Mouse (Mus musculus) midbrain, embryonic 14.5 days (tissue): Measurements from ENCODE around the gene Tmem50b. TPM values are rescaled to one million over a fixed set of nuclear protein-coding genes. Genes with fewer than 3 reads are reported as not detected.
"Not testable (repeated sequence)": the region's sequence is repeated elsewhere in the genome, so short reads cannot be mapped to it uniquely, and the experiment has no call there.

Source experiments
- ATAC-seq: fragments of 200-750 bp; cut with Nextera tagmentation; 2 replicates; pipeline ENCODE4 v1.8.0; 2017; ENCODE audit warnings: moderate number of reproducible peaks, moderate library complexity; ENCODE audit not compliant: low FRiP score, low TSS enrichment
- DNase-seq: peaks from one replicate; pipeline ENCODE4 v3.0.0-alpha.2; 2015
- H3K27ac ChIP-seq: fragments of 300-500 bp; sonication (generic); replicated peaks from 2 replicates; pipeline ENCODE4 v1.5.1; 2014; ENCODE audit warnings: mild to moderate bottlenecking, low read depth, low read length, moderate library complexity
- H3K27me3 ChIP-seq: fragments of 300-500 bp; sonication (generic); 2 replicates; pipeline ENCODE4 v1.6.1; 2014; ENCODE audit warnings: low read length, control low read depth, mixed read lengths; ENCODE audit not compliant: control insufficient read depth, insufficient read depth
- H3K36me3 ChIP-seq: fragments of 300-500 bp; sonication (generic); 2 replicates; pipeline ENCODE4 v1.6.1; 2014; ENCODE audit warnings: low read length, control low read depth; ENCODE audit not compliant: control insufficient read depth, insufficient read depth
- H3K4me1 ChIP-seq: fragments of 300-500 bp; sonication (generic); 2 replicates; pipeline ENCODE4 v1.6.1; 2014; ENCODE audit warnings: mild to moderate bottlenecking, antibody characterized with exemption, low read length, control low read depth; ENCODE audit not compliant: control insufficient read depth, insufficient read depth
- H3K4me2 ChIP-seq: fragments of 300-500 bp; sonication (generic); 2 replicates; pipeline ENCODE4 v1.6.1; 2014; ENCODE audit warnings: mild to moderate bottlenecking, low read length, moderate library complexity
- H3K4me3 ChIP-seq: fragments of 300-500 bp; sonication (generic); replicated peaks from 2 replicates; pipeline ENCODE4 v1.5.1; 2014; ENCODE audit warnings: low read depth, low read length
- H3K9ac ChIP-seq: fragments of 300-500 bp; sonication (generic); replicated peaks from 2 replicates; pipeline ENCODE4 v1.6.1; 2014; ENCODE audit warnings: mild to moderate bottlenecking, low read length, moderate library complexity
- H3K9me3 ChIP-seq: fragments of 300-500 bp; sonication (generic); 2 replicates; pipeline ENCODE4 v1.6.1; 2016; ENCODE audit warnings: low read length, control low read depth, mixed read lengths; ENCODE audit not compliant: control insufficient read depth
- WGBS: fragments of 180-500 bp; shearing (Covaris S2); extraction: QIAGEN DNeasy Blood & Tissue Kit; methylation state at CpG from one replicate; pipeline ENCODE4 v1.1.7; 2014; 5-methylcytosine and 5-hydroxymethylcytosine counted together
- polyA plus RNA-seq: library from polyadenylated mRNA; unstranded; fragments of >200 nt; fragmentation: Nextera tagmentation; extraction: Ambion mirVana; gene quantifications from 2 replicates; pipeline ENCODE4 v1.2.1, GENCODE M21; 2014

The Tmem50b gene
- polyA plus RNA-seq: 72.3 and 77.8 TPM in 2 replicates

DNA sequence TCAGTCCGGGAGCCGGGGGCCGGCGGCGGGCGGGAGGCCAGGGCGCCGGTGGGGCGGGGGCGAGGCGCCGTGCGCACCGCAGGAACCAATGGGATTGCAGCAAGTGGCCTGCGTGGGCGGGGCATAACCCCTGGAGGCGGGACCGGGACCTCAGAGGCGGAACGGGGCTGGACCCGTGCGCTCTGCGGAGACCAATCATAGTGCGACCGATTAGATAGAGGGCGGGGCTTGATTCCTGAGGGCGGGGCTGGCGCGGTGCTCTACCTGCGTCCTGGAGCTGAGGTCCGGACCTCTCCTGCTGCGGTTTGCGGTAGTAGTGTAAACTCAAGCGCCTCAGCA lies at the start of gene Tmem50b:
Gene Tmem50b (minus strand): TSS at position 129 of the 339 bp plus-strand sequence.
- peaks cover 9% of the 10 kb centered on the region; the same call in 1 of the 2 replicates for H3K4me1 ChIP-seq
- peak; percentile 98 for DNase-seq
- peak within 1 kb of the TSS; percentile 84 for H3K9ac ChIP-seq
- under 1% methylated on average over 34 of the region's 34 CpGs for WGBS
- no peaks in the 10 kb centered on the region for H3K36me3 ChIP-seq
- H3K4me2 ChIP-seq: peak within 1 kb of the TSS; percentile 82
- peak within 1 kb of the TSS; percentile 79 for H3K4me3 ChIP-seq
- peak; percentile 100 for ATAC-seq
- peak within 1 kb of the TSS; percentile 79 for H3K27ac ChIP-seq
- H3K9me3 ChIP-seq: no peaks in the 10 kb centered on the region
- peaks cover 3% of the 10 kb centered on the region; the same call in 1 of the 2 replicates for H3K27me3 ChIP-seq

DNA sequence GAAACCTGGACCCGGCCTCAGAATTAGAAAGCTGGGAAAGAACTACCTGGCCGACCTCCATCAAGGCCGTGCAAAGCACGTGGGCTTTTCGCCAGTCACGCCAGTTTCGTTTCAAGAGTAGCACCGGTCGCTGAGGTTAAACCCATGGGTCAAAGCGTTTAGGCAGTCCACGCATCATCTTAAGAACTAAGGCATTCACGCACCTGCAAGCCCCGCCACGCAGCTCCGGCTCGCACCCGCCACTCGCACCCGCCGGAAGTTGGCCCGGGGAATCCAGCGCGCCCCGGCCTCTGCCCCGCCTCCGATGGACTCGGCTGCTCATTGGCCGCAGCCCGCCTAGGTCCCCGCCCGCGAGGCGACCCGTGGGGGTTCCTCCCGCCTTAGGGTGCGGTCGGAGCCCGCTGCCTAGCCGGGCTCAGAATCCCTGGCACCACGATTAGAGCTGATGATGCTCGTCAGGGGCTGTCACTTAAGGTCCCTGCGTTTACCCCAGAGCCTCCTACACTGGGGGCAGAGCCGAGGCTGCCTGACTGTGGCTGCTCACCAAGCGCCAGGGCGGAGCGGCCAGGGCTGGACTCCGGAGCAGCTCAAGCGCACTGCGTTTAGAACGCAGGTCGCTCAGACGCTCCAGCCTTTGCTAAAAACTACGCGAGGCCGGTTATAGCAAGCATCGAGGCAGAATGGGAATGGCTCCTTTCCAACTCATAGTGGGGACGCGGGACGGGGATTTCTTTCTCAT lies 49.2 kb upstream of the Tmem50b start, which contains the start of gene Gart:
Gene Gart (minus strand): TSS at position 272 of the 739 bp plus-strand sequence.
- no peaks in the 10 kb centered on the region for H3K27me3 ChIP-seq
- ATAC-seq (peak; percentile 87), DNase-seq (peak; percentile 95)
- H3K4me3 ChIP-seq: peak within 1 kb of the TSS; percentile 61
- H3K9me3 ChIP-seq: no peaks in the 10 kb centered on the region
- H3K4me1 ChIP-seq: peaks cover 17% of the 10 kb centered on the region
- H3K9ac ChIP-seq: peak within 1 kb of the TSS; percentile 84
- peak within 1 kb of the TSS; percentile 97 for H3K27ac ChIP-seq
- WGBS: under 1% methylated on average over 59 of the region's 59 CpGs
- peak within 1 kb of the TSS; percentile 98 for H3K4me2 ChIP-seq
- peaks cover 15% of the 10 kb centered on the region for H3K36me3 ChIP-seq

DNA sequence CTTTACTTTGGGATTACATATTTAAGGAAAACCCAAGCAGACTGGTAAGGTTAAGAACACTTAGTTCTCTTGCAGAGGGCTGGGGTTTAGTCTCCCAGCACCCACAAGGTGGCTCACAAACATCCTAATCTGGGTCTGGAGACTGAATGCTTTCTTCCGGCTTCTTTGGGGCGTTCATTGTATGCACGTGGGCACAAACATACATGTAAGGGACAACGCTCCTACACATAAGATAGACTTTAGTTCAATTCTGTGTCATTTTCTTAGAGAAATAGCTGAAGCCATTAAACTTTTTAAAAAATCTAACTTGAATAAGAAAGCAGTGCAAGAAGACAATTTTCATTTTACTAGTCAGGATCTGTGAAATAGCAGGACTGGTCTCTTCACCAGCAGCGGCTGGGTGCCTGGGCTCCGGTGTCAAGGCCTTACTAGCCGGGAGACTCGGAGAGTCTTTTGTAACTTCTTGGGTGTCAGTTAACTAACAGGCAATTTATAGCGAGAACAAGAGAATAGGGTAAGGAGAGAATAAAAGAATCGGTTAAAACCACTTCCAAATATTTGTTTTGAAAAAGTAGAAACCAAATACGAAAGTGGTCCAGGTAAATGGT lies 48.5 kb upstream of the Tmem50b start:
- peak overlapping the region; percentile 98 for H3K4me2 ChIP-seq
- H3K36me3 ChIP-seq: peaks cover 18% of the 10 kb centered on the region
- H3K4me3 ChIP-seq: peak overlapping the region; percentile 61
- H3K27ac ChIP-seq: 0 out of 2 replicates have a peak overlapping the region, but pooled peaks have one; percentile 32
- no peaks in the 10 kb centered on the region for H3K27me3 ChIP-seq
- peak overlapping the region; percentile 76 for H3K9ac ChIP-seq
- under 1% methylated on average over 11 of the region's 11 CpGs for WGBS
- ATAC-seq: no peak
- H3K9me3 ChIP-seq: no peaks in the 10 kb centered on the region
- peak; percentile 33 for DNase-seq
- peaks cover 17% of the 10 kb centered on the region for H3K4me1 ChIP-seq

DNA sequence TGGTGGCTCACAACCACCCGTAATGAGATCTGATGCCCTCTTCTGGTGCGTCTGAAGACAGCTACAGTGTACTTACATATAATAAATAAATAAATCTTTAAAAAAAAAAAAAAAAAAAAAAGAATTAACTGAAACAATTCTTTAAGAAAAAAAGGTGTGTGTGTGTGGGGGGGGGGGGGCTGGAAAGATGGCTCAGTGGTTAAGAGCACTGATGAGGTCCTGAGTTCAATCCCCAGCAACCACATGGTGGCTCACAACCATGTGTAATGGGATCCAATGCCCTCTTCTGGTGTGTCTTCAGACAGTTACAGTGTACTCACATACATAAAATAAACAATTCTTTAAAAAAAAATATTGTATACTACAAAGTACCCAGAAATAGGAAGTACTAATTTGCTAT lies 47.8 kb upstream of the Tmem50b start:
- no CpG with 5 or more reads among the region's 2 CpGs for WGBS
- Histone ChIP-seq H3K36me3 (peaks cover 23% of the 10 kb centered on the region), H3K4me1 (peaks cover 17% of the 10 kb centered on the region)
- not testable (repeated sequence) for ATAC-seq, H3K27ac ChIP-seq, H3K9ac ChIP-seq, DNase-seq, H3K4me2 ChIP-seq, H3K4me3 ChIP-seq, H3K27me3 ChIP-seq, H3K9me3 ChIP-seq

DNA sequence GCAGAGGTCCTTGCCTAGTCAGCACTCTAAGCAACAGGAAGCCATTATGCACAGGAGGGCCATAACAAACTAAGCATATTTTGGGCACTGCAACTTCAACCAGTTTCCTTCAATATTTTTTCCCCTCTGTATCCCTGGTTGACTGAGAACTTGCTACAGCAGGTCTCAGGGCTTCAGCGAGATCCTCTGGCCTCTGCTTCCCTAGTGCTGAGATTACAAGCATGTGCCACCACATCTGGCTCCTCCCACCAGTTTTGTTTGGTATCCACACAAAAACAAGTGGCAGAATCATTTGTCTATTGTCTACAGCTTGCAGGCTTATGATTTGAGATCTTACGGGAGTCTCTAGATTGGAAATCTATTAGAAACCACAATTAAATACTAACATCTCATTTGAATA lies 47.3 kb upstream of the Tmem50b start:
- H3K4me2 ChIP-seq: no peak overlapping the region
- H3K4me3 ChIP-seq: no peak overlapping the region
- WGBS: 90% methylated on average over 2 of the region's 2 CpGs
- no peaks in the 10 kb centered on the region for H3K9me3 ChIP-seq
- H3K9ac ChIP-seq: no peak overlapping the region
- DNase-seq (no peak), ATAC-seq (no peak)
- no peaks in the 10 kb centered on the region for H3K27me3 ChIP-seq
- peaks cover 14% of the 10 kb centered on the region for H3K4me1 ChIP-seq
- no peak overlapping the region for H3K27ac ChIP-seq
- H3K36me3 ChIP-seq: peaks cover 28% of the 10 kb centered on the region

DNA sequence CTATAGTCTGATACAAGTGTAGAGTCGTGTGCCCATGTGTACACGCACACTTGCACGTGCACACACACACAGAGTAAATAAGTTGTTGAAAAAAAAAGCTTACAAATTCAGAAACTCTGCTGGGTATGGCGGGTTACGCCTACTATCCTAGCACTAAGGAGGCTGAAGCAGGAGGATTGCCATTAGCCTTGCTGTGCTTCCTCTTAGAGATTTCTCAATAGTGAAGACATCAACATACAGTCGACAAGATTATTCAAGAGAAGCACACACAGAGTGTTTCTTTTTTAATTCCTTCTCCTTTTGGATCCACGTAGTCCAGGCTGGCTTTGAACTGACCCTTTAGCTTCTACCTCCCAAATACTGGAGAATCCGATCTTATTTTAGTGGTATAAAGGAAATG lies 42.6 kb upstream of the Tmem50b start:
- no peak overlapping the region for H3K4me2 ChIP-seq
- H3K27ac ChIP-seq: no peak overlapping the region
- peaks cover 73% of the 10 kb centered on the region for H3K36me3 ChIP-seq
- H3K27me3 ChIP-seq: no peaks in the 10 kb centered on the region
- H3K4me1 ChIP-seq: no peaks in the 10 kb centered on the region
- DNase-seq: no peak
- H3K4me3 ChIP-seq: no peak overlapping the region
- ATAC-seq: no peak
- WGBS: 95% methylated on average over 8 of the region's 8 CpGs
- no peaks in the 10 kb centered on the region for H3K9me3 ChIP-seq
- H3K9ac ChIP-seq: no peak overlapping the region

DNA sequence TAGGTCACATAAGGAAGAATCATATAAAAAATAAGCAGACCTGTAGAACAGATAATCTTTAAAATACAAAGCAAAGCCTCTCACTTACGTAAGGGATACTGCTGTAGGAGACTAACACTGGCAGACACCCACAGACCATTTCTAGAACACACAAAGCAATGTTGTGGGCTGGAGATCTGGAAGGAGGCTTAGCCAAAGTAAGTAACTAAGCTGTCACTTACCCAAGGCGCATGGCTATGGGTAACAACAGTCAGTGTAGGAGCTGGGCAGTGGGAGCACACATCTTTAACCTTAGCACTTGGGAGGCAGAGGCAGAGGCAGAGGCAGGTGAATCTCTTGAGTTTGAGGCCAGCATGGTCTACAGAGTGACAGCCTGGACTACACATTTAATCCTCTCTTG lies 42.0 kb upstream of the Tmem50b start:
- Histone ChIP-seq H3K36me3 (peaks cover 76% of the 10 kb centered on the region), H3K27me3 (no peaks in the 10 kb centered on the region)
- no peak for DNase-seq

DNA sequence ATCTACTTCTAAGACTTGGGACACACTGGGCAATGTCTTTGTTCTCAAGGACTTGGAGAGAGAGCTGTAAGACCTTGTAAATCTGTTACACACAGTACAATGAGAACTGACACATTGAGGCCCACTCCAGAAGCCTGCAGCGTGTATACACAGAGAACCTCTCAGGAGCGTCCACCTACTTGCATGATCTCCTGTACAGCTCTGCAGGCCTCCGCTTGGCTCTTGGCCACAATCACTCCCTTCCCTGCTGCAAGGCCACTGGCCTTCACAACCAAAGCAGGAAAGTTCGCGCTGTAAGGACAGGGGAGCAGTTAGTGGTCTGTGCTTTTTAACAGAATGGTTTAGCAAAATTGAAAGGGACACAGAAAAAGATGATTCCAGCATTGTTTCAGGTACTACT lies 41.6 kb upstream of the Tmem50b start:
- Histone ChIP-seq H3K4me1 (no peaks in the 10 kb centered on the region), H3K4me3 (no peak overlapping the region), H3K9me3 (no peaks in the 10 kb centered on the region), H3K27me3 (no peaks in the 10 kb centered on the region), H3K9ac (no peak overlapping the region), H3K27ac (no peak overlapping the region), H3K4me2 (no peak overlapping the region), H3K36me3 (peaks cover 76% of the 10 kb centered on the region)
- DNase-seq (no peak), ATAC-seq (no peak)
- 95% methylated on average over 5 of the region's 5 CpGs for WGBS

More for the DNA sequence above, 42.0 kb upstream of the Tmem50b start:
- Histone ChIP-seq H3K4me2 (no peak overlapping the region), H3K27ac (no peak overlapping the region), H3K4me3 (no peak overlapping the region), H3K9me3 (no peaks in the 10 kb centered on the region), H3K9ac (no peak overlapping the region), H3K4me1 (no peaks in the 10 kb centered on the region)
- 96% methylated on average over 2 of the region's 2 CpGs for WGBS
- ATAC-seq: no peak

DNA sequence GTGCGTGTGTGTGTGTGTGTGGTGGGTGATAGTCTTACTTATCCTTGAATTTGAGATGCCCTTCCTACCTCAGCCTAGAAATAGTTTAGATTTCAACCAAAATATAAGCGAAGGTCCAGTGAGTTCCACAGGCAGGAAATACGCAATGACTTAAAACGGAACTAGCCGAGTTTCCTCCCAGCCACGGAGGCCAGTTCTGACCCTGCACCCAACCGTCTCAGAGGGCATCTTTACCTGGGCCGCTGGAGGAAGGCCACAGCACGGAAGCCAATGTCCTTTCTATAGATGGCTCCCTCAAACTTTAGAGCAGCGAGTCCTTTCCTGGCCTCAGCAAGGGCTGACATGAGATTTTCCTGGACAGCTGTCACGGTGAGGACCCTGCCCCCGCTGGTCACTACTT lies 36.0 kb upstream of the Tmem50b start:
- no peak overlapping the region for H3K27ac ChIP-seq
- H3K4me3 ChIP-seq: no peak overlapping the region
- no peak for DNase-seq
- no peak overlapping the region for H3K9ac ChIP-seq
- ATAC-seq: no peak
- H3K9me3 ChIP-seq: no peaks in the 10 kb centered on the region
- peaks cover 85% of the 10 kb centered on the region for H3K36me3 ChIP-seq
- no peaks in the 10 kb centered on the region for H3K27me3 ChIP-seq
- 93% methylated on average over 12 of the region's 12 CpGs for WGBS
- H3K4me1 ChIP-seq: no peaks in the 10 kb centered on the region
- H3K4me2 ChIP-seq: no peak overlapping the region
